Mouse (Mus musculus): ENCODE data around the gene Oscar.
"Not testable (repeated sequence)": the region's sequence is repeated elsewhere in the genome, so short reads cannot be mapped to it uniquely, and the experiment has no call there.

Oscar gene

DNA sequence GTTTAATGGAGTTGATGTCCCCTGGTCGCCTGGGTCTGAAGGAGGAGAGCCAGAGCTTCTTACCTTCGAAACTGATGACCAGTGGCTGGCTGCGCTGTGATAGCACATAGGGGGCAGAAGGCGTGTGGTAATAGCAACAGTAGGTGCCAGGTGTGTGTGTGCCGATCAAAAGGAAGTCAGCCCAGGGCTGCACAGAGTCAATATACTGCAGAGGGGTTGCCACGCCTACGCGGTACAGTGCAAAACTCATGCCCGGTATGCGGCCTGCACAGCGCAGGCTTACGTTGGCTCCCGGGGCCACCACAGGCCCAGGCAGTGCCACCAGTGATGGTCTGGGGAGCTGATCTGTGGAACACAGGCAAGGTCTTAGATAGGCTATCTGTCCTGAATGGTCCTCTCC lies 5.0 kb downstream of the Oscar start:
- in situ Hi-C loops (cut with MboI; ENCODE audit: low sequenced_read_pairs): no loop called here

- in situ Hi-C loops (cut with MboI; ENCODE audit: low sequenced_read_pairs): no loop called here
Observed at GRCm38 (mm10) chr7:3610437-3610836, 5.5 kb downstream of the Oscar start.

DNA sequence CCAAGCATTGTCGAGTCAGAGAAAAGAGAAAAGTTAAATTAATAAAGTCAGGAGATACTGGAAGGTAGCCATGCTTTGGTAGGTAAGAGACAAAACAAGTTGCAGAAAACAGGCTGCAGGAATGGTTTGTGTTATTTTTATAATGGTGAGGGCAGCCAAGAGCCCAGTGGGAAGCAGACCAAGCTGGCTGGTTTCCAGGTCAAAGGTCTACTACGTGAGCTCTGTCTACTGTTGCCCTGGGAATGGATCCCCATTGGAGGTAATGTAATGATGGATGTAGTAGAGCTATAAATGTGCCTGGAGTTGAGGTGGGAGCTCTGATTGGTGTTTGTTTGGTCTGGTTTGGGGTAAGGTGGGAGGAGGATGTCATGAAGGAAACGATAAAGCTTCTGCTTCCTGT lies 6.9 kb downstream of the Oscar start:
- in situ Hi-C loops (cut with MboI; ENCODE audit: low sequenced_read_pairs): no loop called here

DNA sequence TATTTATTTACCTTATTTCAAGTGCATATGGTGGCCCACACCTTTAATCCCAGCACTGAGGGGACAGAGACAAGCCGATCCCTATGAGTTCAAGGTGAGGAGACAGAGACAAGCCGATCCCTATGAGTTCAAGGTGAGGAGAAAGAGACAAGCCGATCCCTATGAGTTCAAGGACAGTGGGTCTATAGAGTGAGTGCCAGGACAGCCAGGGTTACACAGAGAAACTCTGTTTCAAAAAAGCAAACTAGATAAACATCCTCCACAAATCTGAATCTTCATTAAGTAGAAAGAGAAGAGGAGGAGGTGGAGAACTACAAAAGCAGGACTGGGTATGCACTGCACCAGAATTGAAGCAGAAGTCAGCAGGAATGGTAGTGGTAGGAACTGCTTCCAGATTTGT lies 7.3 kb downstream of the Oscar start:
- in situ Hi-C loops (cut with MboI; ENCODE audit: low sequenced_read_pairs): no loop called here

DNA sequence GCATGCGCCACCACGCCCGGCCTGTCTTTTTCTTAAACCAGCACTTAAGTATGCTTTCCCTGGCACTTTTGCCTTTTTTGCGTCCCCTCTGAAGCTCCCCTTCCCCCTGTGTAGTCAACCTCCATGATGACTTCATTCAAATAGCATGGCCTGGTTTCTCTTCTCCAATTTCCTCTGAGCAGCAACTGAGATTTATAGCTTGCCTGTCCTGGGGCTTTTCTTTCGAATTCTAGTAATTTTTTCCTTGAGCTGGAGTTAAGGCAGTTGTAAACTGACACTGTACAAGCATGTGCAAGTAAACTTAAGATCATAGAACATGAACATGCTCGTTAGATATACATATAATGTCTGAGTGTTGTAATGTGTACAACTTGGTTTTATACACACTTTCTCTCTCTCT lies 8.6 kb downstream of the Oscar start:
- in situ Hi-C loops (cut with MboI; ENCODE audit: low sequenced_read_pairs): no loop called here

DNA sequence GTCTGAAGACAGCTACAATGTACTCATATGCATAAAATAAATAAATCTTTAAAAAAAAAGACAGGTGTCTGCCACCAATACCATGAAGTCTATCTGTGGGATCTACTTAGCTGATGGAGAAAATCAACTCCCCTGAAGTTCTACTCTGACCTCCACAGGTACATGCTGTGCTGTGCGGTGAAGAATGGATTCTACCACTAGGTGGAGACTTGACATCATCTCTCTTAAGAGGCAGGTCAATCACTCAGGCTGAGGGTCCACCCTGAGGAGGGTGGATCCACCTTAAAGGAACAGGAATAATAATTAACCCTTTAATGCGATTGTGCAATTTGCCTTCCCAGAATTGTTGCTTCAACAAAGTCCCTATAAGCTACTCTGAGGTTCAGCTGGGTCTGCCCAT lies 9.2 kb downstream of the Oscar start:
- in situ Hi-C loops (cut with MboI; ENCODE audit: low sequenced_read_pairs): no loop called here

GRCm38 (mm10) chr7:3601119-3601518 lies 14.8 kb downstream of the Oscar start:
- in situ Hi-C loops (cut with MboI; ENCODE audit: low sequenced_read_pairs): no loop called here

- in situ Hi-C loops (cut with MboI; ENCODE audit: low sequenced_read_pairs): not testable (repeated sequence)
Observed at GRCm38 (mm10) chr7:3597755-3598154, 18.2 kb downstream of the Oscar start.

- in situ Hi-C loops (cut with MboI; ENCODE audit: low sequenced_read_pairs): no loop called here
Observed at GRCm38 (mm10) chr7:3595146-3595545, 20.8 kb downstream of the Oscar start.

GRCm38 (mm10) chr7:3594686-3595085 lies 21.3 kb downstream of the Oscar start:
- in situ Hi-C loops (cut with MboI; ENCODE audit: low sequenced_read_pairs): no loop called here

- in situ Hi-C loops (cut with MboI; ENCODE audit: low sequenced_read_pairs): no loop called here
Observed at GRCm38 (mm10) chr7:3593855-3594254, 22.1 kb downstream of the Oscar start.

GRCm38 (mm10) chr7:3591534-3591933 lies 24.4 kb downstream of the Oscar start:
- in situ Hi-C loops (cut with MboI; ENCODE audit: low sequenced_read_pairs): no loop called here

- in situ Hi-C loops (cut with MboI; ENCODE audit: low sequenced_read_pairs): no loop called here
Observed at GRCm38 (mm10) chr7:3590550-3590949, 25.4 kb downstream of the Oscar start.

DNA sequence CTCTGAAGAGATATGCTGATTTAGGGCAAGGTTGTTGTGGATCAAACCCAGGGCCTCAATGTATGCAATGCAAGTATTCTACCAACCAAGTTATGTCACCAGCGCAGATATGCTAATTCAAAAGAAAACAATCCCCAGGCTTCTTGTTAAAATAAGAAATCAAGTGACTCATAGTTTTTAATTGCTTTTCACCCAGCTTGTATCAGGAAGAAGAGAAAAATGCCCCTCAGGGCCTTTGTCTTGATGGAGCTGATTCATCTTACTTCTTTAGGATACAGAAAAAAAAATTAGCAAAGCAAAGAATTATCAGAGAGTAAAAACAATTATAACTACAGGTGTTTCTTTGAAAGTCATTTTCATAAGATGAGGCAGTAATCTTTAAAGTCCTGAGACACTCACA lies 28.7 kb downstream of the Oscar start:
- in situ Hi-C loops (cut with MboI; ENCODE audit: low sequenced_read_pairs): no loop called here

GRCm38 (mm10) chr7:3586255-3586654 lies 29.7 kb downstream of the Oscar start:
- in situ Hi-C loops (cut with MboI; ENCODE audit: low sequenced_read_pairs): no loop called here

DNA sequence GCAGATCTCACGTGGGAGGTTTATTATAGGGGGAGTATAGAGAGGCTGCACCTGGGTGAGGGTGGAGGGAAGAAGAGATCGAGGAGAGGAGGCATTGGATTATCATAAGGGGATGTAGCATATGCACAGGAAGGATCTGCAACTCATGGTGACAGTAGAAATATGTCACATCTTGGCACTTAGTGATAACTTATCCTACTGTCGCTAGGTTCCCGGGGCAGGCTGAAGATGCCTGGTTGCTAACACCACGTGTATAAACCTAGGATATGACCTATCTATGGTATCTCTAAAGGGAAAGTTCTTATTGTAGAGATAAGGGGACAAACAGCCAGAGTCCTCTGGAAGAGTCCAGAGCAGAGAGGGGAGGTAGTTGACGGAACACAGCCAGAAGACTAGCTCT lies 30.2 kb downstream of the Oscar start:
- in situ Hi-C loops (cut with MboI; ENCODE audit: low sequenced_read_pairs): no loop called here

GRCm38 (mm10) chr7:3580029-3580428 lies 35.9 kb downstream of the Oscar start:
- in situ Hi-C loops (cut with MboI; ENCODE audit: low sequenced_read_pairs): no loop called here

GRCm38 (mm10) chr7:3578952-3579546 lies 36.9 kb downstream of the Oscar start:
- in situ Hi-C loops (cut with MboI; ENCODE audit: low sequenced_read_pairs): no loop called here

DNA sequence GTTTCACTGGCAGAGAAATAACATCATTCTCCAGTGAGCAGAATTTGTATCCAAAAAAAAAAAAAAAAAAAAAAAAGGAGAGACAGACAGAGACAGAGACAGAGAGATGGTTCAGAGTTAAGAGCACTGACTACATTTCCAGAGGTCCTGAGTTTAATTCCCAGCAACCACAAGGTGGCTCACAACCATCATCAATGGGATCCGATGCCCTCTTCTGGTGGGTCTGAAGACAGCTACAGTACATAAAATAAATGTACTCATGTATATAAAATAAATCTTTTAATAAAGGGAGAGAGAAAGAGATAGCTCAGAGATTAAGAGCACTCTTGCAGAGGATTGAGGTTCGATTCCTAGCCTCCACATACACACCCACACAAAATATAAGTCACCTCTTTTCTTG lies 37.8 kb downstream of the Oscar start:
- in situ Hi-C loops (cut with MboI; ENCODE audit: low sequenced_read_pairs): no loop called here

GRCm38 (mm10) chr7:3576354-3577124 lies 39.4 kb downstream of the Oscar start:
- in situ Hi-C loops (cut with MboI; ENCODE audit: low sequenced_read_pairs): no loop called here

GRCm38 (mm10) chr7:3574216-3574615 lies 41.7 kb downstream of the Oscar start:
- in situ Hi-C loops (cut with MboI; ENCODE audit: low sequenced_read_pairs): no loop called here

- in situ Hi-C loops (cut with MboI; ENCODE audit: low sequenced_read_pairs): no loop called here
Observed at GRCm38 (mm10) chr7:3571847-3572246, 44.1 kb downstream of the Oscar start.

DNA sequence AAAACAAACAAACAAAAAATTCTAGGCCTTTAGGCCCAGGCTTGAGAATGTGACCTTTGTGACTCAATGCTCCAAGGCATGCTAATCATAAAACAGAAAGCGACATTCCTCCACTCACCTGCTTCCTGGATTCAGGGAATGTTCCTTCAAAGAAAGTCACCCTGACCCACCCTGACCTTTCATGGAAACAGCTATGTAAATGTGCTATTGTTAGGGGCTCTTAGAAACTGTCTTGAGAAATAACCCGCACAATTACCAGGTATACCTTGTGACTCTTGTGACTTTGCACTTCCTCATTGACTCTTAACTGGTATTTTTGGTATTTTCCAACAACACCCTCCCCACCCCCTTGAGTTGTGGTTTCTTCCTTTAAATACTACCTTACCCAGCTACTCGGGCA lies 45.4 kb downstream of the Oscar start:
- in situ Hi-C loops (cut with MboI; ENCODE audit: low sequenced_read_pairs): not testable (repeated sequence)
